Mouse (Mus musculus): ENCODE data around the gene Gm9747. TPM values are rescaled to one million over a fixed set of nuclear protein-coding genes. Genes with fewer than 3 reads are reported as not detected.

The Gm9747 gene
- polyA plus RNA-seq, 1 experiment from 2014 or later, result 25.5 TPM

- ATAC-seq (ENCODE audit: insufficient number of reproducible peaks, insufficient read depth, low FRiP score, low TSS enrichment, low read depth), result no peak
- no peaks in the 10 kb centered on the region for H3K36me3 ChIP-seq
- H3K27me3 ChIP-seq, result no peaks in the 10 kb centered on the region
- WGBS, result 84% methylated on average over 3 of the region's 3 CpGs
- no peak overlapping the region for H3K9ac ChIP-seq
- no peak overlapping the region for H3K4me3 ChIP-seq
- no peaks in the 10 kb centered on the region for H3K9me3 ChIP-seq
- peaks cover 28% of the 10 kb centered on the region for H3K4me1 ChIP-seq
- H3K4me2 ChIP-seq, result no peak overlapping the region
- H3K27ac ChIP-seq, result no peak overlapping the region
Observed at GRCm38 (mm10) chr1:82260055-82260454, 27.1 kb downstream of the Gm9747 start.

DNA sequence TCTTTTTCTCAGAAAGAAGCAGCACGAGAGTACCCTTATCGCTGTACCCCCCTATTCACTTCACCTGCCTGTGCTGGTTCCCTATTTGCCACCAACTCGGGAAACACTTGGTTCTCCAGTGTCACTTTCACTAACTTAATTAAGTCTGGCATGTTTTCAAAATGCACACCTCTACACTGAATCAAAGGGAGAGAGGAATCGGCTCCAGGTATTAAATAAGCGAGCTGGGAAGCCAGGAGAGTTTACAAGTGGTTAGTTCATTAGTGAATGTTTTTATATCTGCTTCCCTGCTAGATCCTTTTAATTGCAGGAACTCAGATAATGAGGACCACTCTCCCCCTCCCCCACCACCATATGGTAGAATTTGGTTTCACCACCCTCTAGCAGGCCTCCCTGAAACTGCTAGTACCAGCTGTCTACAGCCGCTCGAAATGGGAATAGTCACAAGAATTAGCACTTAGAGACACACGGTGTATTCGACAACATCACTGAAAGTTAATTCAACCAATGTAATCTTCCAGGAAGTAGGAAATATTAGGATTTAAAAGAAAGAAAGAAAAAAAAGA lies 28.2 kb downstream of the Gm9747 start:
- Histone ChIP-seq H3K4me1 (peaks cover 28% of the 10 kb centered on the region), H3K9me3 (no peaks in the 10 kb centered on the region), H3K4me3 (no peak overlapping the region), H3K27ac (0 out of 2 replicates have a peak overlapping the region, but pooled peaks have one; percentile 28), H3K9ac (no peak overlapping the region), H3K4me2 (peak overlapping the region; percentile 5; the same call in 1 of the 2 replicates), H3K27me3 (no peaks in the 10 kb centered on the region), H3K36me3 (no peaks in the 10 kb centered on the region)
- no peak for ATAC-seq (ENCODE audit: insufficient number of reproducible peaks, insufficient read depth, low FRiP score, low TSS enrichment, low read depth)
- 31% methylated on average over 9 of the region's 9 CpGs for WGBS

GRCm38 (mm10) chr1:82261638-82262037 lies 28.7 kb downstream of the Gm9747 start:
- H3K36me3 ChIP-seq, result no peaks in the 10 kb centered on the region
- H3K27me3 ChIP-seq, result no peaks in the 10 kb centered on the region

DNA sequence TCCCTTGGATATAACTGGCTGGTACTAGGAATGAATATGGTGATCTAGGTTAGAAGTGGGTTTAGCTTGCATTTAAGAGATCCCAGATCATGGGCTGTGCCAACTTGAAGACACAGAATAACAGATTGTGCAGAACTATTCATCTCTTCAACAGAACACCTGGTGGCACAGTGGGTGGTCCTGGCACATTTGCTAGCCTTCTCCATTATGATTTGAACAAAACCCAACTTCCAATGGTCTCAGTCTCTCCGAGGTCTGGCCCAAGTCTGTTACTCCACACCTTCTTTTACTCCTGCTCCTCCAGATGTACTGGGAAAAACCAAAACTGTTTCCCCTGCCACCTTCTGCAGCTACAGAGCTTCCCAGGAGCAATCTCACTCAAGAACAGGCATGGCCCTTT lies 29.4 kb downstream of the Gm9747 start:
- H3K4me1 ChIP-seq, result peaks cover 26% of the 10 kb centered on the region
- H3K27ac ChIP-seq, result no peak overlapping the region
- no peaks in the 10 kb centered on the region for H3K9me3 ChIP-seq
- no peak for ATAC-seq (ENCODE audit: insufficient number of reproducible peaks, insufficient read depth, low FRiP score, low TSS enrichment, low read depth)
- no peaks in the 10 kb centered on the region for H3K36me3 ChIP-seq
- H3K4me2 ChIP-seq, result no peak overlapping the region
- H3K27me3 ChIP-seq, result no peaks in the 10 kb centered on the region
- H3K9ac ChIP-seq, result no peak overlapping the region
- 65% methylated on average over 1 of the region's 1 CpGs for WGBS
- no peak overlapping the region for H3K4me3 ChIP-seq

More at GRCm38 (mm10) chr1:82261638-82262037, 28.7 kb downstream of the Gm9747 start:
- Histone ChIP-seq H3K9me3 (no peaks in the 10 kb centered on the region), H3K4me3 (no peak overlapping the region), H3K9ac (no peak overlapping the region), H3K4me2 (no peak overlapping the region), H3K4me1 (peaks cover 28% of the 10 kb centered on the region), H3K27ac (no peak overlapping the region)
- ATAC-seq (ENCODE audit: insufficient number of reproducible peaks, insufficient read depth, low FRiP score, low TSS enrichment, low read depth), result no peak
- WGBS, result 80% methylated on average over 5 of the region's 5 CpGs

DNA sequence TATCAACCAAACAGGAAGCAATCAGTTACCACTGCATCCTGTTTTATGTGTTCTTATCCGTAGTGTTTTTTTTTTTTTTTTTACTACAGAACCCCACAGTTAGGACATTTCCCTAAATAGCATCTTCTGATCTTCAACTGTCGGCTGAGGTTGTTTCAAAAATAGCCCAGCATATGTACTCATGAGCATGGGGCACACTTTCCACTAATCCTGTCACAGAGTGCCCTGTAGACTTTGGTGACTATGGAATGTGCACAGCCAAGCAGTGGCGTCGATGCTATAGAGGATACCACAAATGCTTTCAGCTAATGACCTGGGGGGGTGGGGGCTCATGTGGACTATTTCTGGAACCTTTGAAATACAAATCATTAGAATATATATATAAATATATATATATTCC lies 34.6 kb downstream of the Gm9747 start:
- WGBS, result 63% methylated on average over 4 of the region's 4 CpGs
- peaks cover 10% of the 10 kb centered on the region for H3K36me3 ChIP-seq
- no peak overlapping the region for H3K4me2 ChIP-seq
- H3K27ac ChIP-seq, result no peak overlapping the region
- peaks cover under 1% of the 10 kb centered on the region; the same call in 1 of the 2 replicates for H3K4me1 ChIP-seq
- H3K9ac ChIP-seq, result no peak overlapping the region
- no peak for ATAC-seq (ENCODE audit: insufficient number of reproducible peaks, insufficient read depth, low FRiP score, low TSS enrichment, low read depth)
- no peak overlapping the region for H3K4me3 ChIP-seq
- no peaks in the 10 kb centered on the region for H3K27me3 ChIP-seq
- H3K9me3 ChIP-seq, result no peaks in the 10 kb centered on the region

- H3K27me3 ChIP-seq, result no peaks in the 10 kb centered on the region
- peaks cover 14% of the 10 kb centered on the region for H3K4me1 ChIP-seq
- no peak overlapping the region for H3K27ac ChIP-seq
- no peaks in the 10 kb centered on the region for H3K9me3 ChIP-seq
- H3K4me3 ChIP-seq, result no peak overlapping the region
- ATAC-seq (ENCODE audit: insufficient number of reproducible peaks, insufficient read depth, low FRiP score, low TSS enrichment, low read depth), result no peak
- no peak overlapping the region for H3K4me2 ChIP-seq
- H3K36me3 ChIP-seq, result peaks cover 25% of the 10 kb centered on the region
- WGBS, result 71% methylated on average over 5 of the region's 5 CpGs
- H3K9ac ChIP-seq, result no peak overlapping the region
Observed at GRCm38 (mm10) chr1:82272231-82272630, 39.3 kb downstream of the Gm9747 start.

DNA sequence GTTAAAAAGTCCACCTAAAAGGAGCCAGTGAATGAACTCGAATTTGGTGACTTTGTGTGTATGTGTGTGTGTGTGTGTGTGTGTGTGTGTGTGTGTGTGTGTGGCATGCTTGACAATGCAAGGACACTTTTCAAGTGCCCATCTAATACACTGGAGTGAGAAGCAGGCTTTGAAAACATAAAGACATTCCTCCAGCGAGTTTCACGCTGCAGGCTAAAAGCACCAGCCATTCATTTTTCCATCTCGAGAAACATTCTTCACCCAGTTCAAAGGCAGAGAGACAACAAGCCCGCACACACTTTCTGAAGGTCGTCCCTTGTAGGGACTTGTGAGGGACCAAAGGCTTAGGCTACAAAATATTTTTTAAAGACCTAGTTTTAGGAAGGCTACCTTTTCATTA lies 40.6 kb downstream of the Gm9747 start:
- Histone ChIP-seq H3K4me3 (no peak overlapping the region), H3K27me3 (no peaks in the 10 kb centered on the region), H3K9ac (no peak overlapping the region), H3K4me1 (peaks cover 14% of the 10 kb centered on the region), H3K9me3 (no peaks in the 10 kb centered on the region), H3K27ac (no peak overlapping the region), H3K36me3 (peaks cover 36% of the 10 kb centered on the region), H3K4me2 (no peak overlapping the region)
- no peak for ATAC-seq (ENCODE audit: insufficient number of reproducible peaks, insufficient read depth, low FRiP score, low TSS enrichment, low read depth)
- WGBS, result 40% methylated on average over 6 of the region's 6 CpGs

GRCm38 (mm10) chr1:82274361-82274760 lies 41.4 kb downstream of the Gm9747 start:
- Histone ChIP-seq H3K36me3 (peaks cover 44% of the 10 kb centered on the region), H3K4me1 (peaks cover 14% of the 10 kb centered on the region), H3K4me2 (no peak overlapping the region), H3K9me3 (no peaks in the 10 kb centered on the region), H3K4me3 (no peak overlapping the region), H3K27ac (peak overlapping the region; percentile 48; the same call in 1 of the 2 replicates), H3K9ac (peak overlapping the region; percentile 16; the same call in 1 of the 2 replicates), H3K27me3 (no peaks in the 10 kb centered on the region)
- no peak for ATAC-seq (ENCODE audit: insufficient number of reproducible peaks, insufficient read depth, low FRiP score, low TSS enrichment, low read depth)
- 38% methylated on average over 1 of the region's 1 CpGs for WGBS

- H3K9ac ChIP-seq, result no peak overlapping the region
- peaks cover 36% of the 10 kb centered on the region for H3K36me3 ChIP-seq
- no peak overlapping the region for H3K27ac ChIP-seq
- H3K9me3 ChIP-seq, result no peaks in the 10 kb centered on the region
- no peak overlapping the region for H3K4me2 ChIP-seq
- WGBS, result 76% methylated on average over 1 of the region's 1 CpGs
- H3K4me3 ChIP-seq, result no peak overlapping the region
- H3K27me3 ChIP-seq, result no peaks in the 10 kb centered on the region
- H3K4me1 ChIP-seq, result peaks cover 18% of the 10 kb centered on the region
- ATAC-seq (ENCODE audit: insufficient number of reproducible peaks, insufficient read depth, low FRiP score, low TSS enrichment, low read depth), result no peak
Observed at GRCm38 (mm10) chr1:82279768-82280167, 46.9 kb downstream of the Gm9747 start.

DNA sequence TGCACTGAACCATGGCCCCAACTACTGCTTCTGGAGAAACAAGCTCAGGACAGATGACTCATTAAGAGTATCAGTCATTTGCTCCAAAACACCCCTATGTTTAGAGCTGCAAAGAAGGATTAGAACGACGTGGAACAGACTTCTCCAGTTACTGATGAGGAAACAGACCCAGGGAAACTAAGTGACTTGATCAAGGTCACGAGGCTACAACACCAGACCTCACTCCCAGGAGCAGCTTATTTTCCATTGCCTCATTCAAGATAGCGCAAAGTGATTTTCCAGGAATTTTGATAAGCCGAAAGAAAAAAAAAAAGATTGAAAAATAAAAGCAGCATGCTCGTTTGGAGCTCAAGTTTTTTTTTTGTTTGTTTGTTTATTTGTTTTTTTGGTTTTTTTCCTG lies 48.9 kb downstream of the Gm9747 start:
- WGBS, result 71% methylated on average over 6 of the region's 6 CpGs
- ATAC-seq (ENCODE audit: insufficient number of reproducible peaks, insufficient read depth, low FRiP score, low TSS enrichment, low read depth), result no peak

DNA sequence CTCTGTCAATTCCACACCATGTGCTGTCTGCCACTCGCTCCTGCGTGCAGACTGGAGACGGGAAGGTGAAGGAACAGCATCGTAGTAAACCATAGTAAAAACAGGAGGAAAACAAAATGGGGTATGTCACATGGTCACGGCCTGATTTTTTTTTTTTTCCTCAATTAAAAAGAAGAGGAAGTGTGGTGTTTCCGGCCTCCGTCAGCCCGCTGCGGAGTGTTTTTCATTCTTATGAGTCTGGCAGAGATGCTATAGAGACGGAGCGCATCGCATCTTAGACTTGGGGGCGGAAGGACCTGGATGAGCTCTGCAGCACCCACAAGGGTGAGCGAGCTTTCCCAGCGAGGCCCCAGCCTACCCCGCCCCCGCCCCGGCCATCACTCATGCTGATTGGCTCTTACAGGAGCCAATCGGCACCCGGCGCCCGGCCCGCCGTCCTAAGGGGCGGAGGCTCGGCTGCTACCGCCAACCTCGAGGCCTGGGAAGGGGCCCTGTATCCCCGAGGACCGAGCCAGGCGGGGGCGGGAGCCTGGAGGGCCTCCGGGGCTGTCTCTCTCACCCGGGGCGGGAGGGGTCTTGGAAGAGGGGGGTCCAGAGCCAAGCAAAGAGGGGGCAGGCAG lies 50.2 kb downstream of the Gm9747 start:
- peak; percentile 96 for ATAC-seq (ENCODE audit: insufficient number of reproducible peaks, insufficient read depth, low FRiP score, low TSS enrichment, low read depth)
- H3K4me1 ChIP-seq, result peaks cover 38% of the 10 kb centered on the region
- no peaks in the 10 kb centered on the region for H3K9me3 ChIP-seq
- under 1% methylated on average over 35 of the region's 35 CpGs for WGBS
- H3K36me3 ChIP-seq, result peaks cover 25% of the 10 kb centered on the region
- H3K4me2 ChIP-seq, result peak overlapping the region; percentile 82
- H3K4me3 ChIP-seq, result peak overlapping the region; percentile 71
- peak overlapping the region; percentile 79 for H3K9ac ChIP-seq
- H3K27me3 ChIP-seq, result no peaks in the 10 kb centered on the region
- H3K27ac ChIP-seq, result peak overlapping the region; percentile 96

More for the DNA sequence above, 48.9 kb downstream of the Gm9747 start:
- no peak overlapping the region for H3K4me3 ChIP-seq
- no peak overlapping the region for H3K27ac ChIP-seq
- no peaks in the 10 kb centered on the region for H3K9me3 ChIP-seq
- H3K9ac ChIP-seq, result no peak overlapping the region
- peaks cover 25% of the 10 kb centered on the region for H3K4me1 ChIP-seq
- H3K36me3 ChIP-seq, result peaks cover 29% of the 10 kb centered on the region
- H3K4me2 ChIP-seq, result no peak overlapping the region
- H3K27me3 ChIP-seq, result no peaks in the 10 kb centered on the region

GRCm38 (mm10) chr1:82283901-82284301 lies 51.0 kb downstream of the Gm9747 start:
- no peaks in the 10 kb centered on the region for H3K27me3 ChIP-seq
- peak overlapping the region; percentile 82 for H3K4me2 ChIP-seq
- H3K9me3 ChIP-seq, result no peaks in the 10 kb centered on the region
- no peak for ATAC-seq (ENCODE audit: insufficient number of reproducible peaks, insufficient read depth, low FRiP score, low TSS enrichment, low read depth)
- H3K36me3 ChIP-seq, result peaks cover 27% of the 10 kb centered on the region
- H3K4me3 ChIP-seq, result peak overlapping the region; percentile 71
- H3K27ac ChIP-seq, result peak overlapping the region; percentile 96
- WGBS, result 16% methylated on average over 1 of the region's 1 CpGs
- peaks cover 46% of the 10 kb centered on the region for H3K4me1 ChIP-seq
- H3K9ac ChIP-seq, result peak overlapping the region; percentile 79
